20 mouse cellular contexts compared by ENCODE assay signal in genomic region chr2:27114169-27114568, GRCm38 (mm10). TPM values are rescaled to one million over a fixed set of nuclear protein-coding genes. Genes with fewer than 3 reads are reported as not detected.
"Had no signal": no experiment of that assay in that cellular context is flagged by ENCODE, and none has a peak within 500 bp of the region (broad histone marks: within the 10 kb centered on the region; RNA-seq: fewer than 3 reads in every experiment).

No protein-coding gene starts in this region.

- H3K4me1 ChIP-seq: stomach, embryonic 15.5 days had no signal

- H3K4me3 ChIP-seq: neural tube, embryonic 15.5 days; stomach, embryonic 15.5 days had no signal

- H3K9ac ChIP-seq: neural tube, embryonic 15.5 days; stomach, embryonic 15.5 days had no signal

- H3K27me3 ChIP-seq: neural tube, embryonic 15.5 days; stomach, embryonic 15.5 days had no signal

- DNase-seq: retina, postnatal 1 day; right cerebral cortex, adult 18-20 months; right cerebral cortex, postnatal 14 days; right cerebral cortex, postnatal 25 days; right cerebral cortex, postnatal 4 days; spleen, adult 18-20 months; thymus, adult 18-20 months; thymus, adult 2 months; thymus, postnatal 14 days; thymus, postnatal 25 days; thymus, postnatal 36 days; thymus, postnatal 4 days had no signal

- H3K27ac ChIP-seq: neural tube, embryonic 15.5 days; stomach, embryonic 15.5 days; stomach, postnatal 0 days had no signal

- H3K36me3 ChIP-seq: neural tube, embryonic 15.5 days; stomach, embryonic 15.5 days had no signal

- H3K4me2 ChIP-seq: neural tube, embryonic 15.5 days; stomach, embryonic 15.5 days had no signal

- H3K9me3 ChIP-seq: neural tube, embryonic 15.5 days; stomach, embryonic 15.5 days had no signal

RNA-seq across cellular contexts. Expression of gene Fam163b, which starts 28.1 kb away (rescaled TPM):
- polyA plus RNA-seq: spleen, adult 2 months; stomach, embryonic 14.5 days had no signal

RNA-seq across cellular contexts. Expression of gene Mymk, which starts 42.2 kb away (rescaled TPM):
- polyA plus RNA-seq: small intestine, adult 2 months; stomach, embryonic 14.5 days; testis, adult 2 months; urinary bladder, adult 2 months had no signal

RNA-seq across cellular contexts. Expression of gene Dbh, which starts 50.9 kb away (rescaled TPM):
- polyA plus RNA-seq: spleen, adult 2 months had no signal
